Mouse (Mus musculus) lung, adult 10 weeks (tissue): ENCODE measurements around the gene Klc2. TPM values are rescaled to one million over a fixed set of nuclear protein-coding genes. Genes with fewer than 3 reads are reported as not detected.

Experiments used
- polyA plus RNA-seq: library from polyadenylated mRNA; stranded (reverse); fragments of 350-450 nt; fragmentation: Illumina TruSeq; extraction: RNeasy Lipid Tissue Mini Kit (QIAGEN cat#74804); gene quantifications from one replicate; pipeline ENCODE4 v1.2.3, GENCODE M21; 2014; ENCODE audit warnings: low read depth, low replicate concordance; ENCODE audit not compliant: insufficient read depth

The Klc2 gene
- polyA plus RNA-seq = 12.7 TPM

DNA sequence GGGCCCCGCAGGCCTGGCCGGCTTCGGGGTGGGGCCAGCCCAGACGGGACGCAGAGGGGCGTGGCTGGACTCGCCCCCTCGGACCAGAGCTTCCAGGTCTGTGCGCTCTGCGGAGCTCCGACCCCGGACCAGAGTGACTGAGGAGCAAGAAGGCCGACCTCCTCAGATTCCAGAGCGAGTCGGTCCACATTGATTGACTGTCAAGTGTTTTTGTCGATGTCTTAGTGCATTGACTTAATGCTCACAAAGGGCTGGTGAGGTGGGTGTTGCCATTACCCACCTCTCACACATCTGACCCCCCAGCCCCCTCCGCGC, at the start of gene Klc2:
TSS of gene Klc2 (minus strand) at position 177 of the 315 bp plus-strand sequence.

DNA sequence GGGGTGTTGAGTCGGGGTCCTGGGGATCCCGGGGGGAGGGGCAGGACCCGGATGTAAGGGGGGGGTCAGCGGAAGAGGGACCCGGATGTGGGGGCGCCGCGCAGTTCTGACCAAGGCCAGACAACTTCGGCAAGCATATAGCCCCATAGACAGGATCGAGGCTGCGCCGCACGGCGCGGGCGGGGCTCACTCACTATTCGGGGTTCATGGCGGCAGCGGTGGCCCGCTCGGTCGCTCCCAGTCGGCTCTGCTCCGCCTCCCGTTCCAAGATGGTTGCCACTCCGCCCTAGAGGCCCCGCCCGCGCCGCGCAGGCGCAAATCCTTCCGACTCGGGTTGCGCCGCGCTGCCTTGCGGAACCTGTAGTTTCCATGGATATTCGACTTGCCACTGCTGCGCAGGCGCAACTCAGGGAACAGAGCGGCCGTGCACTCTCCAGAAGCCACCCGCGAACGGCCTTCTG, 11.6 kb downstream of the Klc2 start, which contains the start of gene Rab1b:
TSS of gene Rab1b (minus strand) at position 342 of the 461 bp plus-strand sequence.

DNA sequence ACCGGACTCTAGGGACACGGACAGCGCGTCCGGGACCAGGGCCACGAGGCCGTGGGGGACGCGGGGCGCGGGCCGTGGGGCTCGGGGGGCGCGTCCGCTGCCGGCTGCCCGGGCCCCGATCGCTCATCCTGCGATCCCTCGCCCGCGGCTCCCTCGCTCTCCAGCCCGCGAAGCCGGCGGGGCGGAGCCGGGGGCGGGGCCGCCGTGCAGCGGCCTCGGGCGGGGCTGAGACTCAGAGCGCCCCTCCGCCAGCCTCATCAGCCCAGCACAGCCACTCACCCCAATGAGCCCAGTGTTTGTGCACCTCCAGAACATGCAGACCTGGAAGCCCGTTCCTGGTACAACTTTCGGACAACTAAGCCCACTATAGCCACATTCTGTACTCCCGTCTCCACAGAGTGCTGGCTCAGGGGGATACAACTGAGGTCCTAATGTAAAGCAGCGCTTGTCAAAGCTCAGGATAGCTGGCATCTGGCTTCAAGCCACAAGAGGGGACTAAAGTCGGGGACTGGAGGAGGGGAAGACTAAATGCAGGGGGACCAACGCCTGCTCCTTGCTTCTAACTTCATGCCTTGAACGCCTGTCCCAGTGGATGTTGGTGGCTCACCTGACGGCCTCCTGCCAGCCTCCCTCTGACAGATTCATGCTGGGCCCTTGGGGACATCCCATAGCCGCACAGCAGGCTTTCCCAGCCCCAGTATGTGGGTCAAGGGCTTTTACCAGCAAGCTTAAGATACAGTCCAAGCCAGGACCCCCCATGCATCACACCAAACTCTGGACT, 19.8 kb downstream of the Klc2 start, which contains the start of gene Cnih2:
TSS of gene Cnih2 (minus strand) at position 159 of the 781 bp plus-strand sequence.

DNA sequence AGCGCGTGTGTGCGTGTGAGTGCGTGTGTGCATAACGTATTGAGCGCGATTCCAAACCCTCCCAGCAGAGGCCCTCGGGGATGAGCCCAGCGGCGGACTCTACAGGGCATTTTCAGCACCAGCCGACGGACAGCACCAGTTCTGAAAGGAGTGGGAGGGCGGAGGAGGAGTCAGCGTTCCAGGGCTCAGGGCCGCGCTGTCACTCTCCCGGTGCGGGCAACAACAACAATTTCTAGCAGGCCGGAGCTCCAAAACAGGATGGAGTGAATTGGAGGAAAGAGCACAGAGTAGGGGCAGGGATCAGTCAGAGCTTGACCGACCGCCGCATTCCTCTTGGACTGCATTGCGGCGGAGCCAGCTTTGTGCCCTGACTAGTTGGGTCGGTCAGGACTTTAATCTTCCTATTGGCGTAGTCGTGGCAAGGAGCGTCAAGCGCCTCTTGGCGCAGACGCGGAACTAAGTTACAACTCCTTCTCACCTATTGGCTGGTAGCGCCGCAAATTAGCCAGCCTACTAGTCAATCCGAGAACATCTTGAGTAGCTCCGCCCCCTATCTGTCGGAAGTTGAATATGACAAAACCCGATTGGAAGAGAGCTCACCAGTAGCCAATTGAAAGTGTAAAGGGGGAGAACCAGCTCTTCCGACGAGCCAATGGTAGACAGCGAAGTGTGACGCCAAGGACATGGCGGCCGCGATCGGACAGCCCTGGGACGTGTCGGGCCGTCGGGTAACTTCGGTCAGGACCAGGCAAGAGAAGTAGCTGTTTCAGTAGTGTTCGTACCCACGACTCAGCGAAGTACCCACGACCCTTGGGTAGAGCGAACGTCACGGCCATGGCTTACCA, 30.3 kb downstream of the Klc2 start, which contains the start of gene Yif1a:
TSS of gene Yif1a (plus strand) at position 655 of the 845 bp plus-strand sequence.

DNA sequence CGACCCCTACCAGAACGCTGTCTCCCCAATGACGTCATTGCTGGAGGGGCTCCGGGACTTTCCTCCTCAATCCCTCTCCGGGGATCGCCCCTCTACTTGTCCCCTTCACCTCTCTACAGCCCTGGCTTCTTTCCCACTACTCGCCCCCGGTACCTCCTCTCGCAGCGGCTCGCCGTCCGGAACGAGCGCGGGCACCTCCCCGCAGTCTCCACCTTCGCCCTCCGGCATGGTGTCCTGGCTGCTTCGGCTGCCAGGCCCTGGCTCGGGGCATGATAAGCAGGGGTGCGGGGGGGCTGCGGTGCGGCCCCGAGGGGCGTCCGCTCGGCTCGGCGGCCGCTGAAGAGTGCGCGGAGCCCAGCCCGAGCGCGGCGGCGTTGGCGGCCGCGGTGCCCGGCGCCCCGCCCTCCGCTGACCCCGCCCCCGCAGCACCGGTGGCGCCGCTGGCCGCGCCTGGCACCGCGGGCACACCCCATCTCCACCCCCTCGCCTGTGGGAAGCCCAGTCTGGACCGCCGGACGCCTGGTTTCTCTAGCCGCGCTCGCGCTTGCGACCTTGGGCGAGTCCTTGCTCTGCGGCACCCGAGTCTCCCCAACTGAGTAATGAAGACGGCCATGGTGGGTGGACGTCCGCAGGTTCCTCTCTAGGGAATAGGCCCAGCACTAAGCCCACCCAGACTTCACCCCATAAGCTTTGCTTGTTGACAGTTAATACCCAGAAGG, 33.1 kb downstream of the Klc2 start, which contains the start of gene Tmem151a:
TSS of gene Tmem151a (minus strand) at position 387 of the 719 bp plus-strand sequence.

DNA sequence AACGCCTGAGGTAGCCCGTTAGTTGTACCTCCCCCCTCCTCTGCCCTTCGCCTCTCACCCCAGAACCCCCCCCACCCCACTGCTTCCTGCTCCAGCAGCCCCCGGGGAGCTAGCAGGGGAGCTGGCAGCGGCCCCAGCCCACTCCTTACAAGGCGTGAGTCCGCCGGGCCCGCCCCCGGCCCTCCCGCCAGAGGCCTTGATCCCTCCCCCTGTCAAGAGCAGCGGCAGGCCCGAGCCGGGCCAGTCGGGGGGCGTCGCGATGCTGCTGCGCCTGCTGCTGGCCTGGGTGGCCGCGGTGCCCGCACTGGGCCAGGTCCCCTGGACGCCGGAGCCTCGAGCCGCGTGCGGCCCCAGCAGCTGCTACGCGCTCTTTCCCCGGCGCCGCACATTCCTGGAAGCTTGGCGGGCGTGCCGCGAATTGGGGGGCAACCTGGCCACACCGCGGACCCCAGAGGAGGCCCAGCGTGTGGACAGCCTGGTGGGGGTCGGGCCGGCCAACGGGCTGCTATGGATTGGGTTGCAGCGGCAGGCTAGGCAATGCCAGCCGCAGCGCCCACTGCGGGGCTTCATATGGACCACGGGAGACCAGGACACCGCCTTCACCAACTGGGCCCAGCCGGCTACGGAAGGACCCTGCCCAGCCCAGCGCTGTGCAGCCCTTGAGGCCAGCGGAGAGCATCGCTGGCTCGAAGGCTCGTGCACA, 50.3 kb downstream of the Klc2 start, which contains the start of gene Cd248:
TSS of gene Cd248 (plus strand) at position 212 of the 703 bp plus-strand sequence.

Other genes with a start within 250 kb of the Klc2 start
- 0.66 TPM for gene Actn3, start 240.7 kb downstream of the Klc2 start, polyA plus RNA-seq
- 6.0 TPM for gene Zdhhc24, start 239.9 kb downstream of the Klc2 start, polyA plus RNA-seq
- gene Bbs1, start 211.9 kb downstream of the Klc2 start, polyA plus RNA-seq = 2.2 TPM
- gene Dpp3, start 190.3 kb downstream of the Klc2 start, polyA plus RNA-seq = 28.4 TPM
- gene Peli3, start 175.4 kb downstream of the Klc2 start, polyA plus RNA-seq = 1.2 TPM
- 50.4 TPM for gene Mrpl11, start 156.4 kb downstream of the Klc2 start, polyA plus RNA-seq
- gene Npas4, start 128.2 kb downstream of the Klc2 start, polyA plus RNA-seq = 0.14 TPM
- 0.84 TPM for gene Slc29a2, start 94.7 kb downstream of the Klc2 start, polyA plus RNA-seq
- 24.4 TPM for gene B4gat1, start 79.7 kb downstream of the Klc2 start, polyA plus RNA-seq
- gene AC124502.3, start 79.7 kb downstream of the Klc2 start, polyA plus RNA-seq = 0.81 TPM
- 35.6 TPM for gene Brms1, start 77.2 kb downstream of the Klc2 start, polyA plus RNA-seq
- gene Rin1, start 68.1 kb downstream of the Klc2 start, polyA plus RNA-seq = 1.4 TPM
- 6.0 TPM for gene Cd248, start 50.5 kb downstream of the Klc2 start, polyA plus RNA-seq
- 2.0 TPM for gene Tmem151a, start 33.0 kb downstream of the Klc2 start, polyA plus RNA-seq
- 52.8 TPM for gene Yif1a, start 30.0 kb downstream of the Klc2 start, polyA plus RNA-seq
- 0.18 TPM for gene Cnih2, start 20.0 kb downstream of the Klc2 start, polyA plus RNA-seq
- 117 TPM for gene Rab1b, start 11.5 kb downstream of the Klc2 start, polyA plus RNA-seq
- 9.4 TPM for gene Pacs1, start 154.6 kb upstream of the Klc2 start, polyA plus RNA-seq
- gene Sf3b2, start 176.9 kb upstream of the Klc2 start, polyA plus RNA-seq = 93.1 TPM
- 0.28 TPM for gene Gal3st3, start 179.8 kb upstream of the Klc2 start, polyA plus RNA-seq
- gene Catsper1, start 217.2 kb upstream of the Klc2 start, polyA plus RNA-seq = not detected
- gene Cst6, start 231.0 kb upstream of the Klc2 start, polyA plus RNA-seq = 2.3 TPM
- 13.4 TPM for gene Eif1ad, start 248.2 kb upstream of the Klc2 start, polyA plus RNA-seq
- 139 TPM for gene Banf1, start 248.6 kb upstream of the Klc2 start, polyA plus RNA-seq